14 mouse cellular contexts compared by ENCODE assay signal in the genomic region with DNA sequence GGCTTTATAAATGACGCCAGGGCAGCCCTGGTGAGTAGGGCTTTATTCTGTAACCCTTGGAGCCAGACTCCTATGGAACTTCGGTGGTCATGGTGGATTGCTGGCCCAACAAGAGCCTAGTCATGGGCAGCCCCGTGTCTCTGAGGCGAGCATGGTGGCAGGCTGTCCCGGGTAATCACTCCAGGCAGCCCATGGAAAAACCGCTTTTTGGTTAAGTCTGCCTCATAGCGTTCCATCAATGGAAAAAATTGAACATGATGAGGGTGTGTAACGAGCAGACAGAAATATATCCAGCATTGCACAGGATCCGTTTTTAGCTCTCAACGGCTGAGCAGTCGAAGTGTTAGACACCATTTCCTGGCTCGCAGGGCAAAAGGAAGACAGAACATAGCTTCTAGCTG.
DNase-seq lines count a peak whose midpoint lies in the region; ATAC-seq and TF ChIP-seq lines count a peak whose summit lies in the region.
"Had no signal": no experiment of that assay in that cellular context is flagged by ENCODE, and none has a peak within 500 bp of the region (broad histone marks: within the 10 kb centered on the region; RNA-seq: fewer than 3 reads in every experiment).

No protein-coding gene starts in this region.

- H3K27ac ChIP-seq in heart, embryonic 14.5 days (replicated peaks in 1 of 2; ENCODE audit: control insufficient read depth in 1 of 2, insufficient read depth in 1 of 2, low read depth in 2 of 2, low read length in 2 of 2) = no peak overlapping the region; a peak in 1 of 4 replicates
- peak overlapping the region; percentile 13; the same call in 1 of the 2 replicates for H3K27ac ChIP-seq in heart, postnatal 0 days (ENCODE audit: low read depth)
- H3K27ac ChIP-seq: forebrain, embryonic 13.5 days; liver, embryonic 12.5 days had no signal

- peaks cover 10 to 18% of the 10 kb centered on the region in 2 experiments for H3K4me1 ChIP-seq in heart, embryonic 14.5 days (ENCODE audit: control insufficient read depth in 2 of 2, insufficient read depth in 2 of 2, low read length in 2 of 2)
- peaks cover 9% of the 10 kb centered on the region; the same call in 1 of the 2 replicates for H3K4me1 ChIP-seq in heart, postnatal 0 days (ENCODE audit: control insufficient read depth, insufficient read depth)
- H3K4me1 ChIP-seq: forebrain, embryonic 13.5 days; liver, embryonic 12.5 days had no signal

- H3K4me2 ChIP-seq in heart, embryonic 14.5 days (ENCODE audit: low read length) = peak overlapping the region; percentile 57
- H3K4me2 ChIP-seq in heart, postnatal 0 days (ENCODE audit: low read depth, low read length) = peak overlapping the region; percentile 57
- H3K4me2 ChIP-seq: forebrain, embryonic 13.5 days; liver, embryonic 12.5 days had no signal

- DNase-seq in heart, postnatal 25 days (ENCODE audit: low spot score) = no peak
- DNase-seq in right cerebral cortex, adult 2 months (ENCODE audit: low spot score in 2 of 2) = peak; percentile 40 to 51
- DNase-seq in right cerebral cortex, postnatal 14 days = no peak
- no peak for DNase-seq in heart, postnatal 0 days (ENCODE audit: low spot score)
- DNase-seq in telencephalon, adult 2 months (ENCODE audit: low read depth, low spot score) = peak; percentile 55
- no peak for DNase-seq in layer of hippocampus, adult 11-12 months (ENCODE audit: low spot score)
- no peak for DNase-seq in kidney, postnatal 4 days
- DNase-seq: adrenal gland, postnatal 14 days; kidney, adult 11 months; lung, postnatal 4 days; thymus, adult 18-20 months had no signal

- peak overlapping the region in 1 of 2 experiments; percentile 4; a peak in 1 of 4 replicates for H3K4me3 ChIP-seq in heart, embryonic 14.5 days (ENCODE audit: control insufficient read depth in 1 of 2, insufficient read depth in 1 of 2, low read depth in 1 of 2, low read length in 2 of 2)
- peak overlapping the region; percentile 36; the same call in 1 of the 2 replicates for H3K4me3 ChIP-seq in heart, postnatal 0 days (ENCODE audit: low read depth, low read length)
- H3K4me3 ChIP-seq: forebrain, embryonic 13.5 days; liver, embryonic 12.5 days had no signal

- no peak for ATAC-seq in heart, embryonic 14.5 days (ENCODE audit: insufficient number of reproducible peaks, insufficient read depth, low FRiP score, low read depth)
- no peak for ATAC-seq in heart, postnatal 0 days (ENCODE audit: insufficient read depth, low read depth)
- ATAC-seq: forebrain, embryonic 13.5 days; liver, embryonic 12.5 days had no signal

- no peak for TF ChIP-seq CTCF in heart, postnatal 0 days (IDR thresholded peaks at IDR 0.05; ENCODE audit: low read depth)

- no peaks in the 10 kb centered on the region for H3K9me3 ChIP-seq in heart, embryonic 14.5 days (ENCODE audit: control insufficient read depth, low read length)
- no peaks in the 10 kb centered on the region for H3K9me3 ChIP-seq in heart, postnatal 0 days (replicated peaks; ENCODE audit: control insufficient read depth, low read length)
- H3K9me3 ChIP-seq: forebrain, embryonic 13.5 days; liver, embryonic 12.5 days had no signal

- WGBS in heart, embryonic 14.5 days = 51% methylated on average over 12 of the region's 12 CpGs
- WGBS in heart, postnatal 0 days = 45% methylated on average over 12 of the region's 12 CpGs

- no peak for TF ChIP-seq EP300 in heart, postnatal 0 days (IDR thresholded peaks at IDR 0.05; ENCODE audit: low read depth)

- intact Hi-C loops in heart, postnatal 25 days (cut with DNase I) = no loop called here

- no peaks in the 10 kb centered on the region for H3K36me3 ChIP-seq in heart, embryonic 14.5 days (ENCODE audit: control insufficient read depth, insufficient read depth, low read length)
- no peaks in the 10 kb centered on the region for H3K36me3 ChIP-seq in heart, postnatal 0 days (replicated peaks; ENCODE audit: control insufficient read depth, insufficient read depth, low read length)
- H3K36me3 ChIP-seq: liver, embryonic 12.5 days had no signal

- H3K27me3 ChIP-seq in heart, embryonic 14.5 days (ENCODE audit: control insufficient read depth, insufficient read depth, low read length) = no peaks in the 10 kb centered on the region
- no peaks in the 10 kb centered on the region for H3K27me3 ChIP-seq in heart, postnatal 0 days (ENCODE audit: control insufficient read depth, insufficient read depth, low read length)
- H3K27me3 ChIP-seq: liver, embryonic 12.5 days had no signal

- H3K9ac ChIP-seq in heart, embryonic 14.5 days (ENCODE audit: low read length) = 0 out of 2 replicates have a peak overlapping the region, but pooled peaks have one; percentile 51
- peak overlapping the region; percentile 17; the same call in 1 of the 2 replicates for H3K9ac ChIP-seq in heart, postnatal 0 days (replicated peaks; ENCODE audit: low read depth, low read length)
- H3K9ac ChIP-seq: forebrain, embryonic 13.5 days; liver, embryonic 12.5 days had no signal

Comparison
In these comparisons a context has a peak if more than half of its experiments do, and no peak if none do; other contexts are left out.
1. DNase-seq: peak in right cerebral cortex, adult 2 months (2 of 2) and telencephalon, adult 2 months (single experiment); none in heart, postnatal 25 days (single experiment), right cerebral cortex, postnatal 14 days (single experiment), heart, postnatal 0 days (single experiment), layer of hippocampus, adult 11-12 months (single experiment) and kidney, postnatal 4 days (0 of 2).